Mouse (Mus musculus): ENCODE measurements around the gene Pycr1. TPM values are rescaled to one million over a fixed set of nuclear protein-coding genes. Genes with fewer than 3 reads are reported as not detected.
A peak's percentile ranks its signal among the peaks of the same experiment; 100 is the strongest.

The Pycr1 gene
- total RNA-seq, 4 experiments from 2014 or later: 0.91 to 2.8 (median 1.8) TPM

DNA sequence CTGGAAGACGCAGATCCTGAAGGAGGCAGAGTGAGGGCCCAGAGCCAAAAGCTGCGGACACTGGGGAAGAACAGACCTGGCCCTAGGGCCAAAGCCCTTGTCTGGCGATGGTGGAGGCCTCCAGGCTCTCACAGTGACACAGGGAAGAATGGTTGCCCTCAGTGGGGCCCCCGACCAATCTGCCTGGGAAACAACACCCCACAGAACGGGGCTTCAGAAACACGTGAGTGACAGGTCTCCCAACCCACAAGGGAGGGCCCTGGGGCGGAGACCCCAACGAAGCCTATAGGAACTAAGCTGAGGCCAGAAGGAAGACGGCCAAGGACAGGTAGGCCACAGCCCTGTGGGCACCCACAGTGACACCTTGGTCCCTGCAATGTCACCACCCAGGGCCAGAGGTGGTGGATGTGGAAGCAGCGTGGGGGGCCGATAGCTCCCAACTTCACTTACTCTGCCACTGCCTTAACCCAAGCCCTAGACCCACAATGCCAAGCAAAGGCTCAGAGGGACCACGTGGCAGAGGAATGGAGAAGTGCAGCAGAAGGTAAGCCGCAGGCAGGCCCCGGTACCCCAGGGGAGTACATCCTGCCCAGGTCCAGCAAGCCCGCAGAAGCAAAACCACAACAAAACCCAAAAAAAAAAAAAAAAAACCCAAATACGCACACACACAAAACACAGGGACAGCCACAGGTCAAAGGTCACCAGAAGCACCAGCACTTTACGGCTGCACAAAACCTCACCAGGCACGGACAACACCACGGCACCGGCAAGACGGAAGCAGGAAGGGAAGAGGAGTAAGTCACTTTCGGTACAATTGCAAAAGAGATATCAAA is 15.9 kb downstream of the Pycr1 start:
- DNase-seq (ENCODE audit: low spot score): no peak

DNA sequence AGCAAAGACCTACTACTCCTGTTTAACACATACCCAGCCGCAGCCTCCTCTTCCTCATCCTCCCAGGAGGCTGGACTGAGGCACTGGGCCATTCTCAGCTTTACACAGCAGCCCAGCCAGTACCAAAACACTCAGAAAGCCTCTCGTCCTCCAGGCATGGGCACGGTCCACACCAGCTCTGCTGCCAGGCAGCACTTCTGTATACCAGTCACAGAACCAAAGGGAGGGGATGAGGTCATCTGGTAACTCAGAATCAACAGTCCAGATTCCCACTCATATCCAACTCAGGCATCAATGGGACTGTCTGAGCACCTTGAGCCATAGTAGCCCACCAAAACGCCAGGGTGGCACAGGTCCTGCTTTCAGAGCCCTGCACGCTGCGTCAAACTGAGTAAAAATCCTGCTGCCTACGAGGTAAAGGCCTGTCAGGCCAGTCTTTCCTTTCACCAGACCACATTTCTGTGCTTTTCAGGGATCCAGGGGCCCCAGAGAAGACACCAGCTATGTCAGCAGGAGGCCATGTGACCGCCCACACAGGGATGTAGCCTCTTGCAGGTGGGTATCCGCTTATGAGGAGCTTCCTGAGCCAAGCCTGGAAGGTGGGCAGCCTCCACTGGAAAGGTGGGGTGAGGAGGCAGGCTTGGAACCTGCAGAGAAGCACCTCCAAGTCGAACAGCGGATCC is 16.6 kb downstream of the Pycr1 start:
- no peak for DNase-seq (ENCODE audit: low spot score)

DNA sequence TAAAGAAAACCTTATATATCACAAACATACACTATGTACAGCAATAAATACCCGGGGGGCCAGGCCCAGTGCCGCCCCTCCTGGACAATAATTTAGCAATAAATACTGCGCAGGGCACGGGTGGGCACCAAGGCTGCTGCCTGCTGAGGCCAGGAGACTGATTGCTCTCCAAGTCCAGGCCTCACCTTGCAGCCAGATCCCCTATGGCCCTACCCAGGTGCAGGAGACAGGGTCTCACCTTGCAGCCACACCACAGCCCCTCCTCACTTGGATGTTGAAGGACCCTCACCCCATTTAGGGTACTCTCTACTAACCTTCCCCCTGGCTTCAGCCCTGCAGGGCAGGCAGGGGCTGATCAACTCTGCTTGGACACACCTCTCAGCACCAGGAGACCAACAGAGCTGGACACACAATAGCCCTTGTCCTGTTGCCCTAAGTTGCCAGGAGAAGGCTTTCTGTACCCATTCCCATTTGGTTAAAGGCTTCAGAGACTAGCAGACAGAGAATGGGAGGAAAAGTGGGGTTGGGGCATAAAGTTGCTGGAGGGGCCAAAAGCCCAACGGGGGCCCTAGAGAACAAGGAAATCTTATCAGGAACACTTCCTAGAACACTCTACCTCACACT is 18.3 kb downstream of the Pycr1 start, which contains the start of gene Sirt7:
Gene Sirt7 (minus strand): TSS at position 89 of the 624 bp plus-strand sequence.
- DNase-seq (ENCODE audit: low spot score): no peak

DNA sequence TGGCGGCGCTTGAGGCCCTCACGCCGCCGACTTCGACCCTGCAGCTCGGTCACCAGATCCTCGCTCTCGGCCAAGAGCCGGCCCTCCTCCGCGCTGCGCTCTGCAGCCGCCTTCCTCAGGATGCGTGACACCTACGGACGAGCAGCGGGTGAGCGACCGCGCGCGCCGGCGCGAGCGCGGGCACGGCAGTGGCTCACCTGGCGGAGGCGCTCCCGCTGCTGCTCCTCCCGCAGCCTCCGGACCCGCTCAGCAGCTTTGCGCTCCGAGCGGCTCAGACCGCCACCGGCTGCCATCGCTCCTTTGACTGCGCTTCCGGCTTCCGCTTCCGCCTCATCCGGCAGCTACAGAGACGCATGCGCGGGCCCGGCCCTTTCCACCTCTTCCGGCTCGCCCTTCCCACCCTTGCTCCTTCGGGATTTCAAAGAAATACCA is 18.9 kb downstream of the Pycr1 start:
- DNase-seq (ENCODE audit: low spot score): peak; percentile 86

DNA sequence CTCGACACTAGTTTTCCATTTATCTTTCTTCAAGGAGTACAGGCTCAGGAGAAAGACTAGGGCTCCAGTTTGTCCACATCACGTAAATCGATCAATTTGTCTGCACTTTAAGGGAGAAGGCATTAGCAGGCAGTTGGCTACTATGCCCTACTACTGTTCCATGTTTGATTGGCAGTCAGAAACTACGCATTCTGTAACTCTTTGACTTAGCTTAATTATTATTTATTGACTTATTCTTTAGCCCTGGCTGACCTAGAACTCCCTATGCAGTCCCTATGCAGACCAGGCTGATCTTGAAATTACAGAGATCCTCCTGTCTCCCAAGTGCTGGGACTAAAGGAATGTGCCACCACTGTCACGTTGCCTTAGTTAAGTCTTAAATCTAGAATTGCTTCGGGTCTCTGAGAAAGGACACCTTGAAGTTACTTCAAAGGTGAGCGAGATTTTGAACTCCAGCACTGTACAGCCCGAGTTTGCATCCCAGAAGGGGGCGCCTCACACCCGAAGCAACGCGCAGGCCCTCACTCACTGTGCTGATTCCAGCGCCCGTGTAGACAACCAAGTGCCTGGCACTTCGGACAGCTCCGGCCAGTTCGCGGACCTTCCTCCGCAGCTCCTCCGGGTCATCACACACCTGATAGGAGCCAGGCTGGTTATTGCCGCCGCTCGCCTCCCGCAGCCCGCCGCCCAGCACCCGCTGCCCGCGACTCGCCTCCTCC is 19.4 kb downstream of the Pycr1 start:
- no peak for DNase-seq (ENCODE audit: low spot score)

DNA sequence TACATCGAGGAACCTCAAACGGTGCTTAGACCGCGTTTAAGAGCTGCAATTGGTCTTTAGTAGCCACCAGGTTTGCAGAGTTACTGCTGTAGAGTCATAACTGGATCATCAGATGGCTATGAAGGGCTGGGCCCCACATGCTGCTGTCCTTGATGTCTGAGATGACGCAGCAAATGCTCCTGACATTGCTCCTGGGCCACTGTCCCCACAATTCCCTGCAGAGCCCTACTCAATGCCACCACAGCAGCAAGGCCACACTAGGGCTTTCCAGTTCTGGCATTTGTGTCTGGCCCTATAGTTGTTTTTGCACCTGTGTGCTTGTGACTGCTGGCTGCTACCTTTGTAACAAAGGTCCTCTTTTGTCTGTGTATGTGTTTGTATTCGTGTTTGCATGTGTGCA is 20.8 kb downstream of the Pycr1 start:
- no peak for DNase-seq (ENCODE audit: low spot score)

DNA sequence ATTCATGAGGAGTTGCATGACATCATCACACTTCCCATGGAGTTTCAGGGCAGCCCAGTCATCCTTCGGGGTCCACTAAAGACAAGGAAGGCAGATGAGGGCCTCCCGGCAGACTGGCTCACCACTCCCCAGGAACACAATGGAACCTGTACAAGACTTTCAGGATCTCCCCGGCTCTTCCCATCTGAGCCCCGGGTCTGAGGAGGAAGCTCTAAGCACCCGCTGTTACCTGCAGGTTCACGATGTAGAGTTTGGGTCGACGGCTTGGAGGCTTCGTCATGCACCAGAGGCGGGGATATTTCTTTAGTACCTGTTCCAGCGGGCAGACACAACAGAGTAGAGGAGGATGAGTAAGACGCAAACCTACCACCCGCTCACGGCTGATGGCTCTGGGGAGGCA is 23.4 kb downstream of the Pycr1 start:
- no peak for DNase-seq (ENCODE audit: low spot score)

DNA sequence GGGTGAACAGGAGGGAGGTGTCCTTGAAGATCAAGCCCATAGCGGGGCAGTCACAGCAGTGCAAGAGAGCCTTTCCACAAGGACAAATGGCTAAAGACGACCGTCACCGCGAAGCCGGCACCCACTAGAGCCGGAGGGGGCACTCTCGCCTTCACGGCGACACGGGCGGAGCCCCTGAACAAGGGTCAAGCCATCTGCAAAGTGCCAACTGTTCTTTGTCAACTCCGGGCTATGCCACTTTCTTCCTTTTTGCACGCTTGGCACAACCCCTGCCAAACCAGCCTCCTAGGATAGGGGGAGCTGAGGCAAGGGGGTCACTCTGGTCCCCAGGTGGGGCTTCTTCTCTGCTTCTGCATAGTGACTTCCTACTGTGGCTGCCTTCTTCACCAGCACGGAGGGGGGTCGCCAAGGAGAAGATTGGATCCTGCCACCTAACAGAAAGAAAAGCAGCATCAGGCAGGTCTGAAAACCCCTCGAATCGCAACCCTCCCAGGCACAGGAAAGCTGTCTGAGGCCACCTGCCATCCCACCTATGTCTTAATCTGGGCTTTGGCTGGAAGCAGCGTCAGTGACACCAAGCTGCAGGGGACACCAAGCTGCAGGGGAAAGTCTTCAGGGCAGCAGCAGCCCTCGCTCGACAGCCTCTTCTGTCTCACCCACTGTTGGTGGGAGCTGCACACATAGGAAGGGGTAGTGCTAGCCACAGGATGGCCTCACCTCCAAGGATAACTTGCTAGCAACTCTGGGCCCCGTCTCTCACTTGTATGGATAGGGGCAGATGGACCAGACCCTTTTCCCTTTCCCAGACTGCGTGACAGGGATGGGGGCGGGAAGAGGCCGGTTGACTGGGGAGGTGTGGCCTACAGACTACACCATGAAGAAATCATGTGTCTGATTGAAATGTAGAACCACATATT is 24.7 kb downstream of the Pycr1 start:
- DNase-seq (ENCODE audit: low spot score): no peak

DNA sequence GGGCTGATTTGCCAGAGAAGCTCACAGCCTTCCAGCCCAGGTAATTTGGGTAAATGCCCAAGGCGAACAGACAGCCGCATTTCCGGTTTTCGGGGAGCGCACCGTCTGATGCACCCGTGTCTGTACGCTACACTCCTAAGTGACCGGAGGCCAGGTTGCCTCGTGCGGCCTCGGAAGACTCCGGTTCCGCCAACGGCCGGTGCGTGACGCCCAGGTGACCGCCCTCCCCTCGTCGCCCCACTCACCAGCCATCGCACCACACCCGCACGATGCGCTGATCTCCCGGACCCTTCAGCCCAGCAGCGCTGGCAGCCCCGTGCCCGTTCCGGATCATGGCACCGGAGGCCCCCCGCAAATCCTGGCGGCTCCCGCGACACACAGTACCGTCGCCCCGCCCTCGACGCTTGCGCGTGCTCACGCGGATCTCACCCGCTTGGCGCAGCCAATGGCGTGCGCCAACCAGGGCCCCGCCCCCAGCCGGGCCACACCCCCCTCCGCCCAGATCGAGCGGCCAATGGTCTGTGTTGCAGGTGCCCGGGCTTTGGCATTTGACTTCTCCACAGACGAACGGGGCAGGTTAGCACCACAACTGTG is 26.0 kb downstream of the Pycr1 start, which contains the start of gene Pcyt2:
Gene Pcyt2 (minus strand): TSS at position 418 of the 594 bp plus-strand sequence.
- peak; percentile 75 for DNase-seq (ENCODE audit: low spot score)

DNA sequence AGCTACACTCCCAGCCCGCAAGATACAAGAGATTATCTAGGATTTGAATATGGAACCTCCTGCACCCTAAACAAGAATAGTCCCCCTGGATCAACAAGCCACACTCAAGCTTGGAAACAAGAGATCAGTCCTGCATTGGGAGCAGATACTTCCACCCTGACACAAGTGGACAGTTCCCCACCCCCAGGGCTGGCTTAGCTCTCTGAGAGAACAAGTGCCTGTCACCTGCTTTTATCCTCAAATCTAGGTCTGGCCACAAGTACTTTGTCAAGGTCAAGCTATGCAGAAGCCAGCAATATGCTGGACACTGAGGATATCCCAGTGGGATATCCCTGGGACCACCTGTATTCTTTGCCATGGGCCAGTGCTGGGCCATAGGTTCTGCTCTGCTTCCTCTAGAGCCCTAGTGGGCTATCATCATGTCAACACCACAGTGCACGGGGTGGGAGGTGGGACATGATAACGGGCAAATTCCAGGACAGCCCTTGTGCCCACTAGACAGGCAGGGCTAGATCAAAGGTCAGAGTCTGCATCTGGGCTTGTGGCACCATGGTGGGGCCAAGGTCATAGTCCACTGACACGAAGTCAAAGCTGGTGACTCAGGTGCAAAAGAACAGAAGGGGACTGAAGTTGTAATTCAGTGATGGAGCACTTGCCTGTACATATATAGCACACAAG is 26.8 kb downstream of the Pycr1 start:
- no peak for DNase-seq (ENCODE audit: low spot score)

DNA sequence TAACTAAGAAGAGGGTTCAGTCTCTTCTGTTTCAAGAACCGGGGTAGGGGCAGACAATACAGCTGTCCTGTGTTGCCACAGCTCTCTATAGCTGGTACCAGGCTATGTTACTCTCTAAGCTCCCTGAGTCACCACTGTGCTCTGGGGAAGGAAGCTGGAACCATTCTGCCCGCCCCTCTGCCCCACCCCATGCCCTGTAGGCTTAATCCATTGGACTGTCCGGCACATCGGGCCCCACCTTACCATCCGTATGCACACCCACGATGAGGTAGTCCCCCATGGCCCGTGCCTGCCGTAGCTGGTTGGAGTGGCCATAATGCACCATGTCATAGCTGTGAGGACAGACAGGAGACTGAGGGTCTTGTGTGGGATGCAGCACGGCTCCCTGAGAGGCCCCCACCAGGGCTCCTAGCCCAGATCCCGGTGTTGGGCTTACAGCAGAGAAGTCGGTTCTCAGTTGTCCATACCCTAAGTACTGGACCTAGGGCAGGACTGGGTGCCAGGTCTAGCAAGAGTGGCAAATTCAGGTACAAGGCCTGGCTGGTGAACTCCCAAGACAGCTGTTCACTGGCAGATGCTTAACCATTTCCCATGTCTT is 27.9 kb downstream of the Pycr1 start:
- no peak for DNase-seq (ENCODE audit: low spot score)

DNA sequence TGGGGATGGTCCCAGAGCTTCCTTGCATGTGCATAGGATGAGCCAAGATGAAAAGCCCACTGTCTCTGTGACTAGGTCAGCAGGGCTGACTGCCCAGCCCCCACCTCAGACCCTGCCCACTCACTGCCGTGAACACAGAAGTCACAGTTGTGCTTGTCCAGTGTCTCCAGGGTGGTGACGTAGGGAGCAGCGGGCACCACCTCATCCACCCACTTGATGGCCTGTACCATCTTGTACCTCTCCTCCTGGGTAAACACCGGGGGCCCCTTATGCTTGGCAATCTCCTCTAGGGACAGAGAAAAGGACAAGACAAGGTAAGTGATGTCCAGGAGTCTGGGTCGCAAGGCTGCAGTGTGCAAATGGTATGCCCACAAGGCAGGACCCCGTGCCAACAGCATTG is 28.4 kb downstream of the Pycr1 start:
- DNase-seq (ENCODE audit: low spot score): no peak

DNA sequence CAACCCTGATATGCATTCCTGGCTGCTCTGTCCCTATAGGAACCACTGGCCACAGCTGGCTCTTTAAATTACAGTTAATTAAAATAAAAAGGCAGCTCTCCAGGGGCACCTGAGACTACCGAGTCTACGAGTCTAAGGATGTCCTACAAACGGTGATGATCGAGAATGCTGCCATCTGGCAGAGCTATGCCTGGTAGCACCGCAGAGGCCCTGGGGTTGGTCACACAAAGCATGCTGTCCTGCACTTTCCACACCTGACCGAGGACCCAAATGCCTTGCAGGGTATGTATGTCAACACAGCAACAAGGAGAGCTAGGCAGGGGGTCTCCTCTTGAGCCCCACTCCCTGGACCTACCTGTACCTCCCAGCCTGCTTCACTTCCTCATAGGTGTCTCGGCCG is 29.6 kb downstream of the Pycr1 start:
- no peak for DNase-seq (ENCODE audit: low spot score)

DNA sequence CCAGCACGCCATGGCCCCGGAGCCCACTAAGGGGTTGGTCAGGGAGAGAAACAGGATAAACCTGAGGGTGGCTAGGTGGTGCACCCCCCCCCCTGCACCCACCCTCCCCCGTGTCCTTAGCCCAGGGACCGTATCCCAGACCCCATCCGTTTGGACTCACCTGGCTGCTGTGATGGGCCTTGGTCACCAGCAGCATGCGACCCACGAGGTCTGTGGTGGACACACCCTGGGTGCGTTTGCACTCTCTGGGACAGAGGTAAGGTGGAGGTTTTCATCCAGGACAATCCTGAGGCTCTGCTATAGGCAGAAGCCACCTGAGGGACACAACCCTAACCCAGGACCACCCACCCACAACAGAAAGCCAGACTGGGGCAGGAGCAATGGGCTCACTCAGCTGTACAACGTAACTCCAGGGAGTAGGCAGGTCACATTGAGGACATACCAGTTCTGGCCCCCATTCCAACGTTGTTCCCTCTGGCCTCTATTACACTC is 30.0 kb downstream of the Pycr1 start:
- DNase-seq (ENCODE audit: low spot score): no peak

DNA sequence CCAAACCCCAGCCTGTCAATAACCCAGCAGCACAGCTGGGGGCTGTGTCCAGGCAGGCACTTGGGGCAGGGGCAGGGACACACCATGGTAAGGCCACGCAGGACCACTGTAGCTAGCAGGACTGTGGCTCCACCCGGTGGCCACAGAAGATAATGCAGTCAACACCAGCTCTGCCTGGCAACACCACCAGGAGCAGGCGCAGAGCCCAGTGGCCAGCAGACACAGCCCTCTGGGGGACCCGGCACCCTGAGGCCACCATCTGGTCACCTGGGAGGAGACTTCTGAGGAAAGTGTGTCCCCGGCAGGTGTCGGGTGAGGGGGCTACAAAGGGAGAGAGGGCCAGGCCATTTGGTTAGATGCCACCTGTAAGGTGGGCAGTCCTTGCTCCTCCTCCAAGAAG is 30.8 kb downstream of the Pycr1 start:
- DNase-seq (ENCODE audit: low spot score): peak; percentile 59

DNA sequence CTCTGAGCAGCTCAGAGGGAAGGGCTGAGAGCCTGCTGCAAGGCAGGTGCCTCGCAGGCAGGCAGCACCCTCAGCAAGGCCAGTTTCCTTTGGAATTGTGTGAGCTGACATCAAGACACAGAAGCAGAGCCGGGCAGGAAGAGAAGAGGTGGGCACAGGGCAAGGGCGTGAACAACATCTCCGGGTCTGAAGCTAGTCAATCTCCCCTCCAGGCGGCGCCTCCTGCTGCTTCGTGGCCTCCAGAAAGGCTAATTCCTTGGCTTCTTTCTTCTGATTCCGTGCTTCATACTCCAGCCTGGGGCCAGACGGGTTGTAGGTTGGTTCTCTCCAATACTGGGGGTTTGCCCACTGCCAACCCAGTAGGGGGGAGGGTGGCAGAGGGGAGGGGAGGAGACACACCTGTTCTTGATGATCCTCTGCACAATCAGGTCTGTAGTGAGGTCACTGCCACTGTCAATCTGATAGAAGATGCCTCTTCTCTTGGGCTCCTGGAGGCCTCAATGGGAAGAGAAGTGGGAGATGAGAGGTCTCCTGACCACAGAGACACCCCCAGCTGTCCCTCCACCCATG is 33.0 kb downstream of the Pycr1 start:
- DNase-seq (ENCODE audit: low spot score): no peak

DNA sequence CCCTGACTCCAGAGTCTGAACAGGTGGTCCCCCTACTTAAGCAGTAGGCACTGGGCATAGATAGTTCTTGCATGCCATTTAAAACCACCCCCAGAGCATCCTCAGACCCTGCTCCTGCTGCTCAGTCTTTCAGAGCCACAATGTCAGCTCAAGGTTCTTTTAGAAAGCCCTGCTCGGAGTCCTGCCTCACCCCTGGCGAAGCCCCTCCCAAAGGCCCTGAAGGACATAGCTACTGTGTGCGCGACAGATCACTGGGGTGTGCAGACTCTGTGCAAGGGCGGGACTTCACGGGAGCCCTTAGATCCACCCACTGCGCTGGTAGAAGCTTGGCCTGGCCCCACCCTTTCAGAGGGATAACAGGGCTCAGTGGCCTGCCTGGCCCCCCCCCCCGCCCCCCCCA is 34.3 kb downstream of the Pycr1 start:
- no peak for DNase-seq (ENCODE audit: low spot score)

DNA sequence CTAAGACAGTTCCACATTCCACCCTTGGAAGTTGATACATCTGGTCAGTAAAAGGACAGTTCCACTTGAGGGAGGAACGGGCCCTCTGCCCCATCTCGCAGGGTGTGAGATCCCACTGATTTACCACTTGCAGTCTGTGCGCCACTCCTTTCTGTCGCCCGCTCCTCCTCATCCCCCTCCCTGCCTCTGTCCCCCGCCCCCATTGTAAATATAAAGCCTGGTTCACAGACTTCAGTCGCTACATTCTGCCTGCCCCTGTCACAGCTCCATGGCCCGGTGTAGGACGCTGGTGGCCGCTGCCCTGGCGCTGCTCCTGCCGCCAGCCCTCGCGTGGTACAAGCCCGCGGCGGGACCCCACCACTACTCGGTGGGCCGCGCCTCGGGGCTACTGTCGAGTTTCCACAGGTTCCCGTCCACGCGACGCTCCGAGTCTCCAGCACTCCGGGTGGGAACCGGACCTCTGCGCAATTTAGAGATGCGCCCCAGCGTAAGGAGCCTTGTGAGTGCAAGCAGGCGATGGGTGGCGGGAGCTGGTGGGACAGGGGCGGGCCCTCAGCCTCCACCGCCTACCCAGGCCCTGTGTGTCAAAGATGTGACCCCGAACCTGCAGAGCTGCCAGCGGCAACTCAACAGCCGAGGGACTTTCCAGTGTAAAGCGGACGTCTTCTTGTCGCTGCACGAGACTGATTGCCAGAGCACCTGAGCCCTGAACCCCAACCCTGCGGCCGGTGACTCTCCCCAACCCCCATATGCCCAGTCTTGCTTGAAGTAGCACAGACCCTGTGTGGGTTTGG is 35.1 kb downstream of the Pycr1 start, which contains the start of gene Npb:
Gene Npb (plus strand): TSS at position 237 of the 794 bp plus-strand sequence.
- DNase-seq (ENCODE audit: low spot score): no peak

Measured in heart, adult 8-10 months (tissue).